Comparison of ENCODE assay signal across 8 mouse cellular contexts in the genomic region with DNA sequence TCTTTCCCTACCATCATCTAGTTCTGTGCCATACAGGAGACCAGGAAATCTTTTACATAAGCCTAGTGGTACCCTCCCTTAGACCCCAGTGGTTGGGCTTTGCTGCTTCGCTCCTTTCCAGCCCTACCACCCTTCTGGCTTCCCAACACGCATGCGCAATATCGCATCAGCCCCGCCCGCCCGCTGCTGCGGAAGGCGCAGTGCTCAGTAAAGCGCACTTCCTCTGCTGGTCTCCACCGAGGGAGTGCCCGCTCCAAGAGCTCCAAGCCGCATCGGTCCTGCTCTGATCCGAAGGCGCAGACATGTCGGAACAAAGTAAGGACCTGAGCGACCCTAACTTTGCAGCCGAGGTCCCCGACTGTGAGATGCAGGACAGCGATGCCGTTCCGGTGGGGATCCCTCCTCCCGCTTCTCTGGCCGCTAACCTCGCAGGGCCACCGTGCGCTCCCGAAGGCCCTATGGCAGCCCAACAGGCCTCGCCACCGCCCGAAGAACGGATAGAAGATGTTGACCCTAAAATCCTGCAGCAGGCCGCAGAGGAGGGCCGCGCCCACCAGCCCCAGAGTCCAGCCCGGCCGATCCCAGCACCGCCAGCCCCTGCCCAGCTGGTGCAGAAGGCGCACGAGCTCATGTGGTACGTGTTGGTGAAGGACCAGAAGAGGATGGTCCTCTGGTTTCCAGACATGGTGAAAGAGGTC. TPM values are rescaled to one million over a fixed set of nuclear protein-coding genes. Genes with fewer than 3 reads are reported as not detected.
DNase-seq lines count a peak whose midpoint lies in the region; ATAC-seq and TF ChIP-seq lines count a peak whose summit lies in the region.

No protein-coding gene starts in this region.

- TF ChIP-seq POLR2A in small intestine, adult 2 months (IDR thresholded peaks at IDR 0.05; ENCODE audit: low read depth, low read length), result no peak

- peak; percentile 81 for DNase-seq in adrenal gland, postnatal 25 days
- DNase-seq in embryonic facial prominence, embryonic 10.5 days (ENCODE audit: low spot score), result peak; percentile 89
- peak; percentile 97 for DNase-seq in heart, adult 11 months
- DNase-seq in left cerebral cortex, postnatal 25 days (ENCODE audit: low spot score in 2 of 2), result peak; percentile 78 to 83
- peak; percentile 83 for DNase-seq in midbrain, embryonic 10.5 days (ENCODE audit: low spot score)

- peak; percentile 36; the same call in 1 of the 2 replicates for ATAC-seq in intestine, postnatal 0 days
- no peak for ATAC-seq in erythroid progenitor cell, adult 5-6 weeks (replicated peaks; ENCODE audit: low FRiP score, poor library complexity, severe bottlenecking)

- intact Hi-C loops in left cerebral cortex, postnatal 25 days (cut with DNase I), result no loop called here

- WGBS in embryonic facial prominence, embryonic 10.5 days, result 12% methylated on average over 42 of the region's 42 CpGs
- WGBS in intestine, postnatal 0 days, result 17% methylated on average over 42 of the region's 42 CpGs
- WGBS in midbrain, embryonic 10.5 days, result 13% methylated on average over 42 of the region's 42 CpGs
- WGBS in small intestine, adult 2 months, result 18% methylated on average over 42 of the region's 42 CpGs

- TF ChIP-seq CTCF in intestine, postnatal 0 days (IDR thresholded peaks at IDR 0.05; ENCODE audit: low read depth), result no peak
- no peak for TF ChIP-seq CTCF in small intestine, adult 2 months (IDR thresholded peaks at IDR 0.05; ENCODE audit: extremely low read depth, insufficient read length, insufficient replicate concordance, low read depth, low read length)

- peak overlapping the region; percentile 57 for H3K4me2 ChIP-seq in intestine, postnatal 0 days (replicated peaks; ENCODE audit: low read depth)

- no peaks in the 10 kb centered on the region for H3K36me3 ChIP-seq in embryonic facial prominence, embryonic 10.5 days (replicated peaks)
- no peaks in the 10 kb centered on the region for H3K36me3 ChIP-seq in intestine, postnatal 0 days (ENCODE audit: control insufficient read depth, insufficient read depth)
- H3K36me3 ChIP-seq in midbrain, embryonic 10.5 days, result no peaks in the 10 kb centered on the region
- H3K36me3 ChIP-seq in small intestine, adult 2 months (ENCODE audit: control insufficient read depth, insufficient read depth, low read length), result no peaks in the 10 kb centered on the region

- peaks cover 6% of the 10 kb centered on the region; the same call in 1 of the 2 replicates for H3K4me1 ChIP-seq in embryonic facial prominence, embryonic 10.5 days
- H3K4me1 ChIP-seq in intestine, postnatal 0 days (replicated peaks; ENCODE audit: control insufficient read depth, insufficient read depth, low read length), result no peaks in the 10 kb centered on the region
- peaks cover 29% of the 10 kb centered on the region for H3K4me1 ChIP-seq in midbrain, embryonic 10.5 days
- H3K4me1 ChIP-seq in small intestine, adult 2 months (ENCODE audit: control insufficient read depth, insufficient read depth, insufficient read length, low read length), result no peaks in the 10 kb centered on the region

- peak overlapping the region; percentile 65 for H3K4me3 ChIP-seq in embryonic facial prominence, embryonic 10.5 days
- peak overlapping the region; percentile 35 for H3K4me3 ChIP-seq in intestine, postnatal 0 days (ENCODE audit: low read depth, low read length)
- H3K4me3 ChIP-seq in midbrain, embryonic 10.5 days, result peak overlapping the region; percentile 56
- peak overlapping the region; percentile 30 for H3K4me3 ChIP-seq in small intestine, adult 2 months (ENCODE audit: low read depth, low read length)

- peak overlapping the region; percentile 82 for H3K27ac ChIP-seq in embryonic facial prominence, embryonic 10.5 days (replicated peaks)
- no peak overlapping the region for H3K27ac ChIP-seq in intestine, postnatal 0 days (ENCODE audit: low read depth, low read length)
- H3K27ac ChIP-seq in midbrain, embryonic 10.5 days (replicated peaks), result peak overlapping the region; percentile 84
- H3K27ac ChIP-seq in small intestine, adult 2 months (ENCODE audit: insufficient read depth, low read depth, low read length), result no peak overlapping the region

- H3K9me3 ChIP-seq in embryonic facial prominence, embryonic 10.5 days, result peaks cover 16% of the 10 kb centered on the region
- H3K9me3 ChIP-seq in intestine, postnatal 0 days (ENCODE audit: control insufficient read depth), result no peaks in the 10 kb centered on the region
- H3K9me3 ChIP-seq in midbrain, embryonic 10.5 days (replicated peaks), result peaks cover 21% of the 10 kb centered on the region

- no peak overlapping the region for H3K9ac ChIP-seq in intestine, postnatal 0 days (ENCODE audit: low read depth, low read length)

- no peaks in the 10 kb centered on the region for H3K27me3 ChIP-seq in embryonic facial prominence, embryonic 10.5 days (replicated peaks; ENCODE audit: low read depth, poor library complexity, severe bottlenecking)
- no peaks in the 10 kb centered on the region for H3K27me3 ChIP-seq in intestine, postnatal 0 days (replicated peaks; ENCODE audit: control insufficient read depth, insufficient read depth, low read length)
- no peaks in the 10 kb centered on the region for H3K27me3 ChIP-seq in midbrain, embryonic 10.5 days (ENCODE audit: low read depth, poor library complexity, severe bottlenecking)
- no peaks in the 10 kb centered on the region for H3K27me3 ChIP-seq in small intestine, adult 2 months (ENCODE audit: control insufficient read depth, insufficient read depth, low read length)

RNA-seq across cellular contexts. Expression of a gene that starts 1.9 kb away (rescaled TPM):
- 64.2 and 76.2 TPM in 2 replicates for total RNA-seq in adrenal gland, postnatal 25 days (2021)
- polyA plus RNA-seq in embryonic facial prominence, embryonic 10.5 days (2016; fragmentation: Nextera tagmentation; extraction: Ambion mirVana), result 128 and 134 TPM in 2 replicates
- 22.9 and 23.7 TPM in 2 replicates for polyA plus RNA-seq in intestine, postnatal 0 days (2015; fragmentation: Nextera tagmentation; extraction: Ambion mirVana)
- 100 to 1,000 TPM; 122 to 127 TPM for total RNA-seq in left cerebral cortex, postnatal 25 days (2021)
- polyA plus RNA-seq in midbrain, embryonic 10.5 days (2016; fragmentation: Nextera tagmentation; extraction: Ambion mirVana), result 114 and 162 TPM in 2 replicates
- polyA plus RNA-seq in small intestine, adult 2 months (2012; rRNA removed), result 1.8 and 2.1 TPM in 2 replicates
- not detected in 2 replicates for total RNA-seq in erythroid progenitor cell, adult 5-6 weeks (2015; ENCODE audit: low replicate concordance)
- total RNA-seq in erythroid progenitor cell, adult 5-6 weeks (2017; ENCODE audit: low replicate concordance), result not detected in 2 replicates

RNA-seq across cellular contexts. Expression of a gene that starts 28.6 kb away (rescaled TPM):
- 3.0 and 3.8 TPM in 2 replicates for total RNA-seq in adrenal gland, postnatal 25 days (2021)
- polyA plus RNA-seq in embryonic facial prominence, embryonic 10.5 days (2016; fragmentation: Nextera tagmentation; extraction: Ambion mirVana), result 18.7 and 21.0 TPM in 2 replicates
- 0.08 and 0.14 TPM in 2 replicates for polyA plus RNA-seq in intestine, postnatal 0 days (2015; fragmentation: Nextera tagmentation; extraction: Ambion mirVana)
- total RNA-seq in left cerebral cortex, postnatal 25 days (2021), result 1 to 10 TPM; 1.6 to 3.1 TPM
- polyA plus RNA-seq in midbrain, embryonic 10.5 days (2016; fragmentation: Nextera tagmentation; extraction: Ambion mirVana), result 8.6 and 14.0 TPM in 2 replicates
- not detected in 2 replicates for polyA plus RNA-seq in small intestine, adult 2 months (2012; rRNA removed)
- total RNA-seq in erythroid progenitor cell, adult 5-6 weeks (2015; ENCODE audit: low replicate concordance), result not detected in 2 replicates
- not detected in 2 replicates for total RNA-seq in erythroid progenitor cell, adult 5-6 weeks (2017; ENCODE audit: low replicate concordance)

Comparison
In these comparisons a context has a peak if more than half of its experiments do, and no peak if none do; other contexts are left out.
1. H3K27ac ChIP-seq: peak in embryonic facial prominence, embryonic 10.5 days (single experiment) and midbrain, embryonic 10.5 days (single experiment); none in intestine, postnatal 0 days (single experiment) and small intestine, adult 2 months (single experiment).
2. Peak in every context shown above with its lines, with median percentiles within 50 percentile points of each other: DNase-seq and H3K4me3 ChIP-seq.